Mouse (Mus musculus) WW6 (cell line): Measurements from ENCODE around the gene Npm3.

Experiments used
- DNase-seq: peaks from one replicate; pipeline ENCODE4 v3.0.0-alpha.2; 2013; ENCODE audit warnings: low read depth, low spot score

The Npm3 gene

GRCm38 (mm10) chr19:45734762-45735161 is 14.6 kb downstream of the Npm3 start:
- no peak for DNase-seq

GRCm38 (mm10) chr19:45734191-45734590 is 15.2 kb downstream of the Npm3 start:
- DNase-seq, result no peak

- DNase-seq, result no peak
These were observed 15.8 kb downstream of the Npm3 start for GRCm38 (mm10) chr19:45733564-45733963.

- DNase-seq, result no peak
These were observed 17.7 kb downstream of the Npm3 start for GRCm38 (mm10) chr19:45731658-45732057.

GRCm38 (mm10) chr19:45730042-45730441 is 19.3 kb downstream of the Npm3 start:
- no peak for DNase-seq

- no peak for DNase-seq
These were observed 22.2 kb downstream of the Npm3 start for GRCm38 (mm10) chr19:45727231-45727630.

- DNase-seq, result no peak
These were observed 23.6 kb downstream of the Npm3 start for GRCm38 (mm10) chr19:45725677-45726277.

GRCm38 (mm10) chr19:45722188-45722587 is 27.2 kb downstream of the Npm3 start:
- no peak for DNase-seq

GRCm38 (mm10) chr19:45718286-45718685 is 31.1 kb downstream of the Npm3 start:
- DNase-seq, result no peak

- no peak for DNase-seq
These were observed 31.7 kb downstream of the Npm3 start for GRCm38 (mm10) chr19:45717493-45718220.

GRCm38 (mm10) chr19:45708704-45709103 is 40.7 kb downstream of the Npm3 start:
- DNase-seq, result no peak
